Mouse (Mus musculus): Measurements from ENCODE around the gene Ttc7b.

- no peak for TF ChIP-seq CTCF (IDR thresholded peaks at IDR 0.05; ENCODE audit: low read depth, low read length)
- no peak for TF ChIP-seq GATA1 (IDR thresholded peaks at IDR 0.05; ENCODE audit: borderline replicate concordance, low read length)
Observed at GRCm38 (mm10) chr12:100303141-100303540, 217.5 kb downstream of the Ttc7b start.
